Mouse (Mus musculus): Measurements from ENCODE around the gene Rassf7. TPM values are rescaled to one million over a fixed set of nuclear protein-coding genes. Genes with fewer than 3 reads are reported as not detected.

Rassf7 gene
- total and polyA plus RNA-seq, 3 experiments: 4.1 to 11.6 (median 8.1) TPM

DNA sequence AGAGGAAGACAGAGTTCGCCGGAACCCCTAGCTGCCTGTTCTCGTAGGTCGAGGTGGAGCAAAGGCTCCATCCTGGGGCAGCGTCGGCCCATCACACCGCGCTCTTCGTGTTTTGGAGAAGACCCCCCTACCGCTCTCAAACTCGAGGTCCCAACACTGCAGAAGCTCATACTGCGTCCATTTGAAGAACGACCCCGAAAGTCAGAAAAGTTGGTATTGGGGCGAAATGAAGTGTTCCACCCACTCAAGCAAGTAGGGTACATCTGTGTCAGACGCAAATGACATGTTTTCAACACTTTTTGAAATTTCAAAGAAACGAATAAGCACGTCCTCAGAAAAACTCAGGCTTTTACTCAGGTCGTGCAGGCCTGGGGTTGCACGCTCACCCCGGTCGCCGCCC lies 21.3 kb upstream of the Rassf7 start:
- Histone ChIP-seq H3K27me3 (replicated peaks) (no peaks in the 10 kb centered on the region), H3K4me2 (ENCODE audit: insufficient read depth, low read depth, poor library complexity, severe bottlenecking) (peak overlapping the region; percentile 86), H3K36me3 (replicated peaks in 1 of 2; ENCODE audit: control insufficient read depth in 1 of 2, insufficient read depth in 1 of 2, low read length in 1 of 2) (peaks cover 28 to 32% of the 10 kb centered on the region in 2 experiments), H3K9me3 (replicated peaks; ENCODE audit: low read length) (no peaks in the 10 kb centered on the region), H3K79me2 (replicated peaks; ENCODE audit: control insufficient read depth, extremely low read depth, insufficient read depth, poor library complexity, severe bottlenecking) (no peaks in the 10 kb centered on the region), H3K4me1 (ENCODE audit: control insufficient read depth in 1 of 2, insufficient read depth in 2 of 2) (peaks cover 6 to 18% of the 10 kb centered on the region in 2 experiments), H3K27ac (ENCODE audit: insufficient read depth, low read depth) (peak overlapping the region; percentile 8; the same call in 1 of the 2 replicates), H3K4me3 (replicated peaks in 1 of 3; ENCODE audit: low read depth in 2 of 3, low read length in 2 of 3, poor library complexity in 1 of 3) (peak overlapping the region; percentile 68 to 87 (median 85)), H3K9ac (ENCODE audit: insufficient read depth, low read depth) (peak overlapping the region; percentile 56)
- in situ Hi-C loops (cut with MboI; ENCODE audit: low pct_ligation_motif_present, low pct_unique_long_range_greater_than_20kb, low sequenced_read_pairs) (no loop called here), dilution Hi-C loops (cut with MboI; ENCODE audit: extremely low pct_ligation_motif_present, extremely low pct_unique_long_range_greater_than_20kb, low sequenced_read_pairs) (no loop called here)
- TF ChIP-seq RAD21 (IDR thresholded peaks at IDR 0.05; ENCODE audit: low read depth, low read length) (no peak), ETS1 (conservative IDR thresholded peaks at IDR 0.05; ENCODE audit: low read depth, low read length) (no peak), NRF1 (IDR thresholded peaks at IDR 0.05; ENCODE audit: low read depth, low read length) (no peak), ELF1 (IDR thresholded peaks at IDR 0.05; ENCODE audit: low read depth, low read length) (no peak), UBTF (IDR thresholded peaks at IDR 0.05; ENCODE audit: low read depth, low read length) (no peak; the same call in 1 of the 2 replicates), BHLHE40 (IDR thresholded peaks at IDR 0.05; ENCODE audit: low read depth, low read length) (no peak), MEF2A (IDR thresholded peaks at IDR 0.05; ENCODE audit: borderline replicate concordance, low read depth, low read length) (no peak), GABPA (IDR thresholded peaks at IDR 0.05; ENCODE audit: insufficient replicate concordance, low read depth, low read length) (no peak), CHD2 (IDR thresholded peaks at IDR 0.05; ENCODE audit: low read length) (no peak), TCF12 (IDR thresholded peaks at IDR 0.05; ENCODE audit: low read depth, low read length) (no peak), USF1 (IDR thresholded peaks at IDR 0.05; ENCODE audit: low read depth, low read length) (no peak), NELFE (IDR thresholded peaks at IDR 0.05; ENCODE audit: low read depth, low read length) (no peak)
- DNase-seq (ENCODE audit: extremely low read depth): no peak

DNA sequence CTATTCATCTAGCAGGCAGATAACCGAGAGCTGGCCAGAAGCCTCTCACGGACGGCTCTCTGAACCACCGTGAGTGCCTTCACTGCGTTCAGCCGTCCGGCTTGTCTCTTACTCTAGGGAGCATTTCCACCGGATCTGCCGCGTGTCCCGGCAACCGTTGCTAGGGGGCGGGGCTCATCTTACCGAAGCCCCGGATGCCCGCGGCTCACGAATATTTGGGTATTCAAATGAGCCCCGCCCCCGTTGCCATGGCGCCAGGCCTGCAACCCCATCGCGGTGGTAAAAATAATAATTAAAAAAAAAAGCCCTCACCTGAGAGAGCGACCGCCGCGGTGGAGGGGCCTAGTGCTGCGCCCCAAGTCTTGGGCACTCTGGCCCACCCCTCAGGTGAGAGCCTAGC lies 20.8 kb upstream of the Rassf7 start:
- Histone ChIP-seq H3K9me3 (replicated peaks; ENCODE audit: low read length) (no peaks in the 10 kb centered on the region), H3K36me3 (replicated peaks in 1 of 2; ENCODE audit: control insufficient read depth in 1 of 2, insufficient read depth in 1 of 2, low read length in 1 of 2) (peaks cover 25 to 27% of the 10 kb centered on the region in 2 experiments), H3K9ac (ENCODE audit: insufficient read depth, low read depth) (peak overlapping the region; percentile 56), H3K4me3 (replicated peaks in 1 of 3; ENCODE audit: low read depth in 2 of 3, low read length in 2 of 3, poor library complexity in 1 of 3) (peak overlapping the region; percentile 68 to 87 (median 85)), H3K79me2 (replicated peaks; ENCODE audit: control insufficient read depth, extremely low read depth, insufficient read depth, poor library complexity, severe bottlenecking) (no peaks in the 10 kb centered on the region), H3K27ac (ENCODE audit: insufficient read depth, low read depth) (no peak overlapping the region), H3K4me2 (ENCODE audit: insufficient read depth, low read depth, poor library complexity, severe bottlenecking) (peak overlapping the region; percentile 86), H3K4me1 (ENCODE audit: control insufficient read depth in 1 of 2, insufficient read depth in 2 of 2) (peaks cover 6 to 18% of the 10 kb centered on the region in 2 experiments), H3K27me3 (replicated peaks) (no peaks in the 10 kb centered on the region)
- in situ Hi-C loops (cut with MboI; ENCODE audit: low pct_ligation_motif_present, low pct_unique_long_range_greater_than_20kb, low sequenced_read_pairs) (no loop called here), dilution Hi-C loops (cut with MboI; ENCODE audit: extremely low pct_ligation_motif_present, extremely low pct_unique_long_range_greater_than_20kb, low sequenced_read_pairs) (no loop called here)
- peak; percentile 96 for DNase-seq (ENCODE audit: extremely low read depth)
- TF ChIP-seq POLR2A (IDR thresholded peaks at IDR 0.05; ENCODE audit: low read depth, low read length): peak; percentile 30; the same call in 1 of the 2 replicates
- TF ChIP-seq HCFC1 (IDR thresholded peaks at IDR 0.05; ENCODE audit: low read depth, low read length): peak; percentile 12; the same call in 1 of the 2 replicates
- TF ChIP-seq GABPA (IDR thresholded peaks at IDR 0.05; ENCODE audit: insufficient replicate concordance, low read depth, low read length): no peak
- peak; percentile 59; the same call in 1 of the 2 replicates for TF ChIP-seq ELF1 (IDR thresholded peaks at IDR 0.05; ENCODE audit: low read depth, low read length)
- no peak for TF ChIP-seq RAD21 (IDR thresholded peaks at IDR 0.05; ENCODE audit: low read depth, low read length)
- no peak for TF ChIP-seq CTCF (conservative IDR thresholded peaks at IDR 0.05 in 1 of 2, IDR thresholded peaks at IDR 0.05 in 1 of 2; ENCODE audit: low read depth in 2 of 2, low read length in 2 of 2)
- peak; percentile 52 for TF ChIP-seq ZNF384 (IDR thresholded peaks at IDR 0.05; ENCODE audit: low read depth, low read length)
- TF ChIP-seq ETS1 (conservative IDR thresholded peaks at IDR 0.05; ENCODE audit: low read depth, low read length): no peak
- peak; percentile 85; the same call in 1 of the 2 replicates for TF ChIP-seq SIN3A (IDR thresholded peaks at IDR 0.05; ENCODE audit: low read length)
- TF ChIP-seq EP300 (IDR thresholded peaks at IDR 0.05; ENCODE audit: low read length): no peak
- no peak for TF ChIP-seq CHD2 (IDR thresholded peaks at IDR 0.05; ENCODE audit: low read length)
- no peak for TF ChIP-seq MAZ (IDR thresholded peaks at IDR 0.05; ENCODE audit: low read depth, low read length)
- no peak for TF ChIP-seq MEF2A (IDR thresholded peaks at IDR 0.05; ENCODE audit: borderline replicate concordance, low read depth, low read length)
- TF ChIP-seq PAX5 (IDR thresholded peaks at IDR 0.05; ENCODE audit: low read length): no peak
- TF ChIP-seq CHD1 (IDR thresholded peaks at IDR 0.05; ENCODE audit: low read depth, low read length): no peak
- TF ChIP-seq RCOR1 (conservative IDR thresholded peaks at IDR 0.05; ENCODE audit: low read depth, low read length): no peak
- no peak for TF ChIP-seq SMC3 (IDR thresholded peaks at IDR 0.05; ENCODE audit: low read depth, low read length)
- TF ChIP-seq MXI1 (IDR thresholded peaks at IDR 0.05; ENCODE audit: low read depth, low read length): peak; percentile 99
- no peak for TF ChIP-seq BHLHE40 (IDR thresholded peaks at IDR 0.05; ENCODE audit: low read depth, low read length)
- no peak for TF ChIP-seq JUN (IDR thresholded peaks at IDR 0.05; ENCODE audit: insufficient read depth, low read depth, low read length)
- no peak for TF ChIP-seq NELFE (IDR thresholded peaks at IDR 0.05; ENCODE audit: low read depth, low read length)
- TF ChIP-seq NRF1 (IDR thresholded peaks at IDR 0.05; ENCODE audit: low read depth, low read length): no peak
- TF ChIP-seq POLR2AphosphoS2 (IDR thresholded peaks at IDR 0.05; ENCODE audit: low read depth, low read length): no peak
- TF ChIP-seq JUND (conservative IDR thresholded peaks at IDR 0.05; ENCODE audit: low read depth, low read length): no peak
- no peak for TF ChIP-seq MYC (IDR thresholded peaks at IDR 0.05; ENCODE audit: low read depth, low read length)
- TF ChIP-seq UBTF (IDR thresholded peaks at IDR 0.05; ENCODE audit: low read depth, low read length): no peak
- TF ChIP-seq KAT2A (IDR thresholded peaks at IDR 0.05; ENCODE audit: insufficient replicate concordance, low read length): no peak
- no peak for TF ChIP-seq ZKSCAN1 (IDR thresholded peaks at IDR 0.05; ENCODE audit: borderline replicate concordance, low read depth, low read length)
- TF ChIP-seq USF2 (conservative IDR thresholded peaks at IDR 0.05; ENCODE audit: low read depth, low read length): no peak

Data from CH12.LX (cell line).